Mouse (Mus musculus) macrophage (primary cell): Measurements from ENCODE around the gene Nrxn3. TPM values are rescaled to one million over a fixed set of nuclear protein-coding genes. Genes with fewer than 3 reads are reported as not detected.

Experiments
- H3K27ac ChIP-seq: fragments of 350-480 bp; formaldehyde crosslinking; 2 replicates; pipeline ENCODE4 v1.9.0; 2021
- H3K36me3 ChIP-seq: fragments of 350-480 bp; formaldehyde crosslinking; 2 replicates; pipeline ENCODE4 v1.9.0; 2021; ENCODE audit errors: inconsistent target
- H3K4me3 ChIP-seq: fragments of 350-480 bp; formaldehyde crosslinking; 2 replicates; pipeline ENCODE4 v1.9.0; 2021; ENCODE audit errors: inconsistent target
- H3K79me2 ChIP-seq: fragments of 350-480 bp; formaldehyde crosslinking; 2 replicates; pipeline ENCODE4 v1.9.0; 2021; ENCODE audit errors: inconsistent target
- WGBS: methylation state at CpG from one replicate; pipeline ENCODE4 v1.1.7; 2026; ENCODE audit warnings: inconsistent platforms; ENCODE audit not compliant: missing documents; 5-methylcytosine and 5-hydroxymethylcytosine counted together
- polyA plus RNA-seq: library from polyadenylated mRNA; stranded (reverse); fragments of 250-400 nt; gene quantifications from 3 replicates; pipeline ENCODE4 v1.2.4, GENCODE M21; 2018; ENCODE audit warnings: inconsistent platforms

Gene Nrxn3
- polyA plus RNA-seq, 1 experiment from 2014 or later = not detected

DNA sequence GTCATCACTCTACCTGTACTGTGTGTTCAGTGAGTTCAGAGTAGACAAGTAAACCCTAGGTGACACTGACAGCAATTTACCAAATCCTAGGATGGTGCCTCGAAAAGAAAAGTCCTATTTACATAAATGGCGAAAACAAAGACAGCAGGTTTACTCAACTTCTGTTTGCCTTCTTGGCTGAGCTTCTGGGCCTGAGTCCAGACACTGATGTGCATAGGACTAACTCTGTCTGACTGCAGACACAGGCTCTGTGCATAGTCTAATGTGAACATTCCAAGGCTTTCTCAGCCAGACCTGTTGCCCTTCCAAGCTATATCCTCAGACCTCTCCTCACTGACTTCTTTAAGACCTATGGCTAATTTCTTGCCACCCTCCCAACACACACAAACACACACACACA, 1095.5 kb downstream of the Nrxn3 start:
- H3K4me3 ChIP-seq = no peak overlapping the region
- H3K79me2 ChIP-seq = no peaks in the 10 kb centered on the region
- H3K27ac ChIP-seq = no peak overlapping the region
- WGBS = 81% methylated on average over 2 of the region's 2 CpGs
- no peaks in the 10 kb centered on the region for H3K36me3 ChIP-seq

DNA sequence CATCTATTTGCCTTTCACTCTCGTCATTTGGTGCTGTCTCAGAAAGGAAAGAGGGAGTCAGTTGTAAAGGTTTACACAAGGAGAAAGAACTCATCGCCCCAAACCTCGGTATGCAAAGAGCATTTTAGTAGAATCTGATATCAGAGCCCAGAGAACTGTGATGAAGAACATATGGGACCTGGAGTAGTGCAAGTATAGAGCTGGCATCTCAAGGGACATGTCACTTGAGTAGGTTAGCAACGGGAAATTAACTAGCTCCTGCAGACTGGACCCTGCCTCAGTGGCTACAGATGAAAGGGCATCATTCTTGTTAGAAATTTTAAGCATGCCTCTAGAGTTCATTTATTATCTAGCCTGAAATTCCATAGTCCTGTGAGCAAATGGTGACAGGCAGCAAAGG, 1099.5 kb downstream of the Nrxn3 start:
- H3K79me2 ChIP-seq = no peaks in the 10 kb centered on the region
- no peaks in the 10 kb centered on the region for H3K36me3 ChIP-seq
- H3K27ac ChIP-seq = no peak overlapping the region
- WGBS = 78% methylated on average over 4 of the region's 4 CpGs
- no peak overlapping the region for H3K4me3 ChIP-seq

DNA sequence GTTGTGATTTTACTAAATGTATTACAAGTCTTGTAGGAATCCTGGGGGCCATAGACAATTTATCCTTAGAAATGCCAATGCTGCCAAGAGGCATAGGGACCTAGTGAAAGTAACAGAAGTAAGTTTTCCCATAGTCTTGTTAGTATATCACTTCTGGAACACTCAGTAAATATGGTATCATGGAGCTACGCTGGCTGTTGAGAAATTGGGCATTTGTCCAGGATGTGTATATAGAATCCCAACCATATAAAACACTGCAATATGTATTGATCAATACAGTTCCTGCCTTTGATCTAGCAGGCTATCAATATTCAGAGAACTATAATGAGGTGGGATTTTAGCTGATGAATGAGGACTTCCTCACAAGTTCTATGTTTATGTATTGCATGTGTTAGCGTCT, 1107.3 kb downstream of the Nrxn3 start:
- Histone ChIP-seq H3K27ac (no peak overlapping the region), H3K36me3 (no peaks in the 10 kb centered on the region), H3K79me2 (no peaks in the 10 kb centered on the region), H3K4me3 (no peak overlapping the region)
- WGBS = 86% methylated on average over 2 of the region's 2 CpGs

DNA sequence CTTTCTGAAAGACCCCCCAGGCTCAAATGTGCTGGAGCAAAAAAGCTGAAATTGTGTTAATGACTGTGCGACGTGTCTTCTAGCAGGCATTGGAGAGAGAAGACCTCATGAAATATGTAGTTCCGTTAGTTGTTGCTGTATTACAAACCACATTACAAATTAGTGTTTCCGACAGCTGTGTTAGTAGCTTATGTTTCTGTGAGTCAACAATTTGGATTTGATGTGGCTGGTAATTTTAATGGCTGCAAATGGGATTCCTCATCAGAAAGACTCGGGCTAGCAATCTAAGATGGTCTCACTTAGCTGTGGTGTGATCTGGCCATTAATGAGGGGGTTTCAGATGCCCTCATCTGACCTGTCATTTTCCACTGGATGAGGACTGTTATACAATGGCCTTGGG, 1107.7 kb downstream of the Nrxn3 start:
- Histone ChIP-seq H3K27ac (no peak overlapping the region), H3K79me2 (no peaks in the 10 kb centered on the region)
- 86% methylated on average over 5 of the region's 5 CpGs for WGBS

DNA sequence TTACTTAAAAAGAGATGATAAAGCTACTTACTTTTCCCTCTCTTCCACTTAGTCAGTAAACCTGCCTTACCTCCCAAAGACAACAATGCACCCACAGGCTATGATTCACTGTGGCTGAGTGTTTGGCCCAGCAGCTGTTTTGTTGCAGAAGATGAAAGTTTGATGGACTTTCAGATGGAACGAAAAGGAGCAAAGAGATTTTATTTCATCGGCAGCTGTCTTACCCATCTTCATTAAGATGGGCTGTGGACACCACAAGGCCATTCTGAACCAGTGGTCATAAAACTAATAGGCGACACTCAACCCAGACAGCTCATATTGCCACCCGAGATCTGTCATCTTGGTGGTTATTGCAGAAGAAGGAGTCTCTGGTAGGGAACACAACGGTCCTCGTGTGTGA, 1108.6 kb downstream of the Nrxn3 start:
- no peaks in the 10 kb centered on the region for H3K36me3 ChIP-seq
- H3K4me3 ChIP-seq = no peak overlapping the region
- no peak overlapping the region for H3K27ac ChIP-seq
- 71% methylated on average over 6 of the region's 6 CpGs for WGBS
- no peaks in the 10 kb centered on the region for H3K79me2 ChIP-seq

More for the DNA sequence above, 1107.7 kb downstream of the Nrxn3 start:
- H3K4me3 ChIP-seq = no peak overlapping the region
- no peaks in the 10 kb centered on the region for H3K36me3 ChIP-seq

DNA sequence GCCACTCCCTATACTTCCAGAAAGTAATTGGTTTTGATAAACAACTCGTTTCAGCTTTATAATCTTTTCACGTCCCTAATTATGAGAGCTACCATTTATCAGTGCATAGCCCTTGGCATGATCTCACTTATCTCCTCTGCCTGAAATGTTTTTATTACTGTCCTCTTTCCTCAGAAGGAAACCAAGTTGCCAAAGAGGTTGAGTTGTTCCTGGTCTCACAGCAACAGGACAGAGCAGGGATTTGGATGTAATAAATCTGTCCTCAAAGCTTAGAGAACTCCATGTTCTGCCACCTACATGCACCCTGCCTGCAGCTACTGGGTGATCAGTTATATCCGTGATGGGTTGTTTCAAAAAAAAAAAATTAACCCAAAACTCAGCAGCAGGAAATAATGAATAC, 1113.6 kb downstream of the Nrxn3 start:
- H3K4me3 ChIP-seq = no peak overlapping the region
- 72% methylated on average over 3 of the region's 3 CpGs for WGBS

DNA sequence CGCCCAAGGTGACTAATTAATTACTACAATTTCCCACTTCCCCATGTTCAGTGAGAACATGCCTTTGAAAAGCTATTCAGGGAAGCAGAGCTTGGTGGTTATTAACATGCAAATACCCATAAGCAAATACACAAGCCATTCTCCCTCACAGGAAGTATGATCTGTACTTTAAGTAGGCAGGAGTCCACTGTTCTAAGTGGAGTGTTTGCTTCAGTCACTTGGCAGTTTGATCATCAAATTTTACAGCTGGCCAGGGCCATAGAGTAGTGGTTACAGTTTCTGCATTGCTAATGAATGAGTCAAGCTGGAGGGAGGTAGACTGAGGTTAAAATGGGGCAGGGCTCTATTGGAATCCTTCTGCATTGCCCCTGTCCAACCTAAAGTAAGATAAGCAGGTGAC, 1120.2 kb downstream of the Nrxn3 start:
- Histone ChIP-seq H3K36me3 (no peaks in the 10 kb centered on the region), H3K4me3 (no peak overlapping the region), H3K27ac (no peak overlapping the region), H3K79me2 (no peaks in the 10 kb centered on the region)
- WGBS = 100% methylated on average over 1 of the region's 1 CpGs

More for the DNA sequence above, 1113.6 kb downstream of the Nrxn3 start:
- Histone ChIP-seq H3K27ac (no peak overlapping the region), H3K36me3 (no peaks in the 10 kb centered on the region), H3K79me2 (no peaks in the 10 kb centered on the region)

DNA sequence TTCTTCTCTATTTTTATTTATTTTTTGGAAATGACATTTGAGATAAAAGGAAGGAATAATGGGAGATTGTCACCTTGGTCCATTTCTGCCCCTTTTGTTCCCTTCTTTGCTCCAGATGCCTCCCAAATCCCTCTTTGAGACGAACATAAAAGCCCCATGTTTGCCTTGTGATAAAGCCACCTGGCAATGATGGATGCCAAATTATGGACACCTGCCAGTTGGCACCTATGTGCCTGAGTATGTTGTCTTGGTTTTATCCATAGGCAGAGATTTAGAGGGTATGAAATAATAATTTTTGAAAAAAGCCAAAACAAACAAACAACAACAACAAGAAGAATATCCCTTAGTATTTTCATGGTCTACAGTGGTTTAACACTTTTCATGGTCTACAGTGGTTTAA, 1125.4 kb downstream of the Nrxn3 start:
- H3K27ac ChIP-seq = no peak overlapping the region
- H3K79me2 ChIP-seq = no peaks in the 10 kb centered on the region
- 85% methylated on average over 1 of the region's 1 CpGs for WGBS
- no peak overlapping the region for H3K4me3 ChIP-seq
- no peaks in the 10 kb centered on the region for H3K36me3 ChIP-seq

DNA sequence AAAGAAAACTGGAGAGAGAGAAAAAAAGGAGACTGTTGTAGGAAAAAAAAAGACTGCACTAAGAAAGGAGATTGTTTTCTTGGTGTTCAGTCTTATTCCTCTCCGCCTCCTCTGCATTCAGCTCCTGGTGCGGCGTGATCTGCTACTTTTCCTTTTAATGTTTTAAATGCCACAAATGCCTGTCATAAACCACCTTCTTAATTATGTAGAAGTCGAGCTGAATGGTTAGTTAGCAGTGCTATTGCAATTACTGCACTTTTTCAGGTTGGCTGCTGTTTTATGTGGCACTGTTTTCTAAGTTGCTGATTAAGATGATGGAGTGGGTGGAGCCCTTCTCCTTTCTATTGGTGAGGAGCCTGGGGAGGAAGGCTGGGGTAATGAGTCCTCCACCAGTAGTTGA, 1131.7 kb downstream of the Nrxn3 start:
- Histone ChIP-seq H3K79me2 (no peaks in the 10 kb centered on the region), H3K4me3 (no peak overlapping the region), H3K36me3 (no peaks in the 10 kb centered on the region), H3K27ac (no peak overlapping the region)
- 72% methylated on average over 4 of the region's 4 CpGs for WGBS

DNA sequence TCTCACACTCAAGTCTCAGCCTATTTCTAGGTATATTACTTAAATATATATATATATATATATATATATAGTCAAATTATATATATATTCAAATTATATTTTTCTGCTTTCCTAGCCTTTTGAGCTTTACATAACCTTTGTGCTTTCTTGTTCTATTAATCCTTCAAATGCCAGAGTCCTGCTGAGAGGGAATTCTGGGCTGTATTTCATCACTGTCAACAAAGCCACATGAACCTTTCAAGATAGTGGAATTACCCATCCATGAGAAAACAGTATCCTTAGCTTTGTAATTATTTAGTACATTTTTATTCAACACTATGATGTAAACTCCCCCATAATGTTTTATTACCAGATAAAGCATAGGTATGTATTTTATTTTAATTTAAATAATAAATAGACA, 1144.4 kb downstream of the Nrxn3 start:
- no peak overlapping the region for H3K4me3 ChIP-seq
- H3K79me2 ChIP-seq = no peaks in the 10 kb centered on the region
- H3K36me3 ChIP-seq = no peaks in the 10 kb centered on the region
- no peak overlapping the region for H3K27ac ChIP-seq

DNA sequence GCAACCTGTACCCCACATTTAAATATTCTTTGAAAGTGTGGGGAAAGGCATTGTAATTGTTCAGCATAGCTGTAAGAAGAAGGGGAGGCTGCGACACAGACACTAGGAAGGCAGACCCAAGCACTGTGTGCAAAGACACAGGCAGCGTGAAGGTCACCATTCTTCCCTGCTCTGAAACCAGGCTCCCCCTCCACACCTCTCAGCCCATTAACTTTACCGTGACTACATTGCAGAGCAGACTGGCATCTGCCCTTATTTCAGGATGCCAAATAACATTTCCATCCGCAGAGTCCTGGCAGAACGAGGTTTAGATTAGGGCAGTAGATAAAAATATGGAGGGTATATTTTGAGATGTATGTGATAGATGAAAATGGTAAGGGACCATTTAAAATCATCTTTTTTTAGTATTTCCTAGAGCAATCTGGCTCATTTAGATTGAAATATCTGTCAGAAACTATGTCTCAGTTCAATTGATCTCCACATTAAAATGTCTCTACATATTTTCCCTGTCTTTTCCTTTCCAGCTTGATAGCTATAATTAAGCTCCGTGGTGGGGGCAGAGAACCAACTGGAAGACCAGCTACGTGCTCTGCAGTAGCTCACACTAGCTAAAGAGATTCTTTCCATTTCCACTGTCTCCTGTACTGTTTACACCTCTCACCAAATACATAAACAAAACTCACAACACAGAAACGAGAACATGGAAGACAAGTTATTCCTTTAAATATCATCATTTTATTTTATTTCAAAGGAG, 1160.1 kb downstream of the Nrxn3 start:
- Histone ChIP-seq H3K4me3 (no peak overlapping the region), H3K79me2 (no peaks in the 10 kb centered on the region), H3K36me3 (no peaks in the 10 kb centered on the region), H3K27ac (no peak overlapping the region)
- WGBS = 78% methylated on average over 8 of the region's 8 CpGs

DNA sequence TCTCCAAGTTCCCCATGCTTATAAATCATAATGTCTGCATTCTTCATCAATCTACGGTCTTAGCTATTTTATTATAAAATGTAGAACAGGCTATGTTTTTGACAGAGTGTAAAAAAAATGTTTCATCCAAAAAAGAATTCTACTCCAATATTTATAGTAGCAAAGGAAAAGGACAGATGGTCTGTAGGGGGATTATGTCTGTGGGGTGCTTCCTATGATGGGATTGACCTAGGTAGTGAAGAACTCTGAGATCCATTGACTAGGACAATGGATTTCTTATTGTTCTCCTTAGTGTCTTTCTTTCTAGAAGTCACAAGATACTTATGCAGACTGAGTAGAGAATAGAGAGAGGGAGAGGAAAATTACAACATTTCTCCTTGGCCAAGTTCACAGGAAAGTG, 1161.9 kb downstream of the Nrxn3 start:
- Histone ChIP-seq H3K79me2 (no peaks in the 10 kb centered on the region), H3K36me3 (no peaks in the 10 kb centered on the region), H3K4me3 (no peak overlapping the region), H3K27ac (no peak overlapping the region)
- 100% methylated on average over 1 of the region's 1 CpGs for whole genome bisulfite sequencing

DNA sequence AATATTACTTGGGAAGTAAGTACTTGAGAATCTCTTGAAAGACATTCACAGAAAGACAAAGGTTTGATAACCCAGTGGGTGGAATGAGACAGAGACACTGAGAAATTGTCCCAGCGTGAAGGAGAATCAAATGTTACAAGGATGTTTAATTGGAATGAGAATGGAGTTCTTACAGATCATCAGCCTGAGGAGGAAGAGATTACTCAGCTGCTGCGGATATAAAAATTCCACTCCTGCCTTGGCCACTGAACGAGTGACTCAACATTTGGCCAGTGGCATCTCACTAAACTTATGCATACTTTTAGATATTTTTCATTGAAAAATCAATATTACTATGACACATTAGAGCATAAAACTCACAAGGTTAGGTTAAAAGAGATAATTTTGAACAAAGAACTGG, 1166.0 kb downstream of the Nrxn3 start:
- Histone ChIP-seq H3K36me3 (no peaks in the 10 kb centered on the region), H3K79me2 (no peaks in the 10 kb centered on the region), H3K27ac (no peak overlapping the region), H3K4me3 (no peak overlapping the region)
- 85% methylated on average over 3 of the region's 3 CpGs for WGBS

DNA sequence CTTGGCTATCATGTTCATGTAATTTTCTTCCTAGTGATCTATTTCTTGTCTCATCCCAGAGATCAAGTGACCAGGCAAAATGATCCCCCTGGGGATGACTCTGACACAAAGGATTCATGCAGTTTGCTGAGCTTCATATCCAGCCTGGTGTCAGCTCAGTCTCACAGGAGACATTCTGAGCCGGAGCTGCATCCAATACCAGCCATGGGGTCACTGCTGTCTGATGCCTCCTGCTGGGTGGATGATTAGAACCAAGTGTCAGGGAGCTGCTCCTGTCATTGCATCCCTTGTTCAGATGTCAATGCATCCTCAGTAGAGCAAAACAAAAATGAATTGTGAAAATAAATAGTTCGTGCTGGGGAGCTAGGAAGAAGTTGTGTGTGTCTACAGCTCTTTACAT, 1174.2 kb downstream of the Nrxn3 start:
- no peaks in the 10 kb centered on the region for H3K79me2 ChIP-seq
- WGBS = 85% methylated on average over 2 of the region's 2 CpGs
- no peak overlapping the region for H3K4me3 ChIP-seq
- H3K36me3 ChIP-seq = no peaks in the 10 kb centered on the region
- no peak overlapping the region for H3K27ac ChIP-seq

DNA sequence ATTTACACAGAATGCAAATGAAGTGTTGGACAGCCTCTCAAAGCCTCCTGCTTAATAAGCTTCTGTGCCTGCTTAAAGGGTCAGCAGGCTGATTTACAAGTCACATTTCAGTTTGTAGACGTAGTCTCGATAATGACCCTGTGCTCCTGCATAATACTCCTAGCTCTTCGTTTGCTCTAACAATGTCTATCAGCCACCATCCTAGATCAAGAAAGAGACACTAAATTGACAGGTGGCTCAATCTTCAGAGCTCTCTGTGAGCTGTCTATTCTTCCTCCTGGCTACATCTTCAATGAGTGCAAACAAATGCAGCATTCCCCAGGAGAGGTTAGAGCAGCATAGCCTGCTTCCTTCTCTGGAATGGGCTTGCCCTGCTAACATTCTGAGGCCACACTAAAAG, 1186.9 kb downstream of the Nrxn3 start:
- WGBS = 90% methylated on average over 3 of the region's 3 CpGs

More for the DNA sequence above, 1186.9 kb downstream of the Nrxn3 start:
- no peaks in the 10 kb centered on the region for H3K36me3 ChIP-seq
- H3K4me3 ChIP-seq = no peak overlapping the region
- H3K27ac ChIP-seq = no peak overlapping the region
- no peaks in the 10 kb centered on the region for H3K79me2 ChIP-seq
